Mouse (Mus musculus) testis, postnatal 10 days (tissue): ENCODE results near the gene Zswim3.

Source experiments
- DNase-seq: peaks from one replicate; pipeline ENCODE4 v3.0.0; 2021; ENCODE audit warnings: low spot score

Zswim3 gene

DNA sequence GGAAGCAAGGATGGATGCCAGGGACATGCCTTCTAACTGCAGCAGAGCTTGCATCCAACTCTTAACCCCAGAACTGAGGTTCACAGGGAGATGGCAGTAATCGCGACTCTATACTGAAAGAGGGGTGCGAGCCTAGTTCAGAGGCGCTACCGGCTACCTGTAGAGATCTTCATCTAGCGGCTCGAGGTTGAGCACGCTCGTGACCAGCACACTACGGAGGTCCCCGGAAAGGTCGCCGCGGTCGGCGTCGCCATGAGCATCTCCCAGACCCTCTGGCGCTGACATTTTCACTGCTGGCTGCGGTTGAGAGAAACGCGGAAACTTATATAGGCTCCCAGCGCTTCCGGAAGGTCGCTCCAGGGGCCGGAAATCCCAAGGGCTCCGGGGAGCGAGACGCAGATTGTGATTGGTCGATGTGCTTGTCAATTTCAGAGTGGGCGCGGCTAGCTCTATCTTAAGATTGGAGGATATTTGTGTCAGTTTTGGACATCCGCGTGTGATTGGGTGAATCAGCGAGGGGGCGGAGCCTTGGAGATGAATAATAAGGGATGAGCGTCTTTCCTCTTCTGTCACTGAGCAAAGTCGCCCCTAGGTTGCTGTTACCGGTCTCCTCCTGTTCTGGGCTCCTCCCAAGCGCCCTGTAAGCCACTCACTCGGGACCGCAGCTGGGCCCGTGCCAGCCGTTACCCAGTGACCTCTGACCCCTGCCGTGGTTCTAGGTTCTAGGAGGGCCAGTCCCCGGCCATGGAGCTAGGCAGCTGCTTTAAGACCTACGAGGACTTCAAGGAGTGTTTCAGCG is at the start of gene Zswim3, which contains the start of gene Acot8:
Gene Zswim3 (plus strand): TSS at position 566 of the 799 bp plus-strand sequence.
Gene Acot8 (minus strand): TSS at position 350 of the 799 bp plus-strand sequence.
- peak; percentile 98 for DNase-seq

DNA sequence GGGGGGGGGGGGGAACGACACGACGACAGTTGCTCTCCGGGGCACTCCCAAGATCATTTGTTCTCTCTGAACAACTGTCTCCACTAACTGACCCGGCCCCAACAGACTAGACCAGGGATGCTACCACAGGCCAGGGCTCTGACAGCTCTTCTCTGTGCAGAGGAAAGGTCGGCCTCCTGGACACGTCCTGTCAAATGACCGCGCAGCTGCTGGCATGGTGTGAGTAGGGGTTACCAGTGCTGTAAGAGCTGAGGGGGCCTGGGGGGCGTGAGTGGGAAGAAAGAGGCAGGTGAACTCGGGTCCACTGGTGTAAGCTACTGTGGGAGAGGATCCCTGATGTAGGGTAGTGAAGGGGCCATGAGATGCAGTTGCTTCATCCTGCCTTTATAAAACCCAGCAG is 47.1 kb upstream of the Zswim3 start:
- no peak for DNase-seq

DNA sequence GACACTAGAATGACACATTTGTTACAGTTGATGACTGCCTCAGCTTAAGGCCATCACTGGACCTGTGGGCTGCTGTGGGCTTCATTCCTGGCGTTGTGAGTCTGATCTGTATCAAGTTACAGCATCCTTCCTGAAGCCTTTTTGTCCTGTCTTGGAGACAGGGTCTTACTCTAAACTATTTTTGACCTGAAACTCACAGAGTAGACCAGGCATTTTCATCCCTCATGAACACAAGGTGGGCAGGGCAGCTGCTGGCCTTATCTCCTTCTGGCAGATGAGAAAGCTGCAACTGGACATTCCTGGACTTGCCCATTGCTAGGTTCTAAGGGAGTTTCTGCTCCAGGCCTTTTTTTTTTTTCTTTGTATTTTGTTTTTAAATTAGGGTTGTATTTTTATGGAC is 46.2 kb upstream of the Zswim3 start:
- DNase-seq, result no peak

DNA sequence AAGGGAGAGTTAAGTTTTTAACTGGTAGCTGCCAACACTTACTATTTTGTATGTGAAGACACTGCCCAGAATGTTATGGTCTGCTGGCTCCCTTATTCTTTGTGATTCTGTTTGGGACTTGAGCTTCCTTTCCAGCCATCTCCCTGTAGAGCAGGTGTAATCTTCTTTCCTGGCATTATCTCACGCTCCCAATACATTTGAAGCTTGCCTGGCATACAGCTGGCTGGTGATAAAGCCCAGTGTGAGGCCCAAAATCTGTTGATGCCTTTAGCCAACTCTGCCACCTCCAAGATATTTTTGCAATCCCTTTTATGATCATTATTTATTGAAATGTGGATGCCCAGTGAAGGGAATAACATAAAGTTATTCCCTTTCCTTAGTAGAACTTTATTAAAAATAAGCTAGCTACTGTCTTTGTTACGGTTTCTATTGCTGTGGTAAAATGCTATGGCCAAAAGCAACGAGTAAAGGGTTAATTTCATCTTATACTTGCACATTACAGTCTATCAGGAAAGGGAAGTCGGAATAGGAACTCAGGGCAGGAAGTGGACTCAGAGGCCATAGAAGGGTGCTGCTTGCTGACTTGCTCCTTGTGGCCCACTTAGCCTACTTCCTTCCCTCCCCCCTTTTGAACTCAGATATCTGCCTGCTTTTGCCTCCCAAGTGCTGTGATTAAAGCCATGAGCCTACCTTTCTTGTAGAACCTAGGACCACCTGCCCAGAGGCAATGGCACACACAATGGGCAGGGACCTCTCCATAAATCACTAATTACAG is 44.7 kb upstream of the Zswim3 start:
- no peak for DNase-seq

DNA sequence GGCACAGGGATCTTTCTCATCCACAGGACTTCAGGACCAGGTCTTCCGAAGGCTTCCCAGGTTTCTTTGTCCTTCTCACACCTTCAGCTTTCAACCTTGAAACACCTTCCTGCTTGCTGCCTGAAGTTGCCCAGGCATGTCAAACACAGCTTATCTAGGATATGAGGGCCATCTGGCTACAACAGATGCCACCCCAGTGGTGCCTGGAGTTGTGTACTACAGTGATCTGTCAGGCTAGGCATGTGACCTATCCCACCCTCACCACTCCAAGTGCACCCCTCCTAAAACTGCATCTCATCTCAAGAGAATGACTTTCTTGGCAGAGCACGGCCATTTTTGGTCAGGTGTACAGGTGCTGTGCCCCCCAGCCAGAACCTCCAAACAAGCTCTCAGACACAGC is 43.4 kb upstream of the Zswim3 start:
- DNase-seq, result no peak

DNA sequence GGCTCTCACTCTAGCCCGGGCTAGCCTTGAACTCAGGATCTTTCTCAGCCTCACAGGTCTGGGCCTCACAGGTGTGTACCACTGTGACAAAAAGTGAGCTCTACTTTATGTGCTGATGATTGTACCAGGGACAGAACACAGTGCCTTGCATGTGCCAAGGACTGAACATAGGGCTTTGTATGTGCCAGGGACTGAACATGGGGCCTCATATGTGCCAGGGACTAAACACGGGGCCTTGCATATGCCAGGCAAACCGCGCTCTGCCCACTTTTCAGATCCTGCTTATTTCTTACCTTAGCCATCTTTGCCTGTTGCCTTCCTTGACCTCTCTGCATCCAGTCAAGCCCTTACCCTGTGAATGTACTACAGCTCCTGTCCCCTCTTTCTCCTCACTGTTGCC is 42.9 kb upstream of the Zswim3 start:
- no peak for DNase-seq

DNA sequence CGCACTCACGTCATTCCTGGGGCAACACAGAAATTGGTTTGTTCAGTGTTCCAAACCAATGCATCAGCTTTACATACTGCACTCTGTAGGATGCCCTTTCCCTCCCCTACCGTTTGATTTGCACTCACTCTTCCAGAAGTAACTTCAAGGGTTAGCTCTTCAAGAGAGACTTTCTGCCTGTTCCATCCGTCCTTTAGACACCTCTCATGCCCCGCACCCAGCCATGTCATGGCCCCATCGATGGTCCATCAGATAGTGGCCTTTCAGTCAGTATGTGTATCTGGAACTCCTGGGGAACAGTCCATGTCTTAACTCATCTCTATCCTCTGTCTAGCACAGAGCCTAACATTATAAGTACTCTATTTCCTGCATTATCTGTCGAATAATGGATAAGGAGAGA is 42.3 kb upstream of the Zswim3 start:
- DNase-seq, result no peak

DNA sequence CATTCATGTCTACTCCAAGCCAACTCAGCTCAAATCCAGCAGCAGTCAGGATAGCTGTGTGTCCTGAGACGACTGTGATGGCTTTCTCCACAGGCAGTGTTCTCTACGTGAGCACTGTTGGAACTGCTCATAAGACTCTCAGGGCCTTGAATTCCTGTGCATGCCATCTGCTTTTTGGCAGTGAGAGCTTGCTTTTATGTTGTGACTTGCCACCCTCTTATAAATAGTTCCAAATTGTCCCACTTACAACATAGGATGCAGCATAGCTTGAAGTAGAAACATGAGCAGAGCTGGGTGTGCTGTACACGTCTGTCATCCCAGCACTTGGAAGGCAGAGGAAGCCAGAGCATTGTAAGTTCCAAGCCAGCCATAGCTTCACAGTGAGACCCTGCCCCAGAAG is 39.1 kb upstream of the Zswim3 start:
- DNase-seq, result no peak

DNA sequence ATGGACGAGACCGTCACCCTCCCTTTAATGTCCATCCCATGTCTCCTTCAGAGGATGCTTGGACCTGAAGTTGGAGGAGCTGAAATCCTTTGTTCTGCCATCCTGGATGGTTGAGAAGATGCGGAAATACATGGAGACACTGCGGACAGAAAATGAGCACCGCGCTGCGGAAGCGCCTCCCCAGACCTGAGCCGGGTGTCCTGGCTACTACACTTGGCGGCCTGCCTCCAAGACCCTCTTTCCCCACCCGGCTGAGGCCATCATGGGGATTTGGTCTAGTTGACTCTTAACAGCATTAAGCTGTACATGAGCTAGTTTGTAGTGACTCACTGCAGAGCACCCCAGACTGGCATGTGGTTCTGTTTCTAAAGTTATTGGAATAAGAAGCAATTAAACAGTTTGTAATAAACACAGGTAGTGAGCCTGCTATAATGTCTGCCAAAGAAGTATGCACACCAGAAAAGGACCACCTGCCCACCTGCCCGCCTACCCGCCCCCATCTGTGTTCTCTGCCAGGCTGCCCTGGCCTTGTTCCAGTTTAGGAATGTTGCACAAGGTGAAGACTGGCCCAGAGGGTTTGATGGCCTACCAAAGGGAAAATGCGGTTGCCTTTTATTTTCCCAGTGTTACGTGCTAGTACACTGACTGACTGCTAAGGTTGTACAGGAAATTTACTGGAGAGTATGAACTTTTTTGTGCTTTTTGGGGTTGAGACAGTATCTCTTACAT is 36.9 kb upstream of the Zswim3 start:
- peak; percentile 49 for DNase-seq

DNA sequence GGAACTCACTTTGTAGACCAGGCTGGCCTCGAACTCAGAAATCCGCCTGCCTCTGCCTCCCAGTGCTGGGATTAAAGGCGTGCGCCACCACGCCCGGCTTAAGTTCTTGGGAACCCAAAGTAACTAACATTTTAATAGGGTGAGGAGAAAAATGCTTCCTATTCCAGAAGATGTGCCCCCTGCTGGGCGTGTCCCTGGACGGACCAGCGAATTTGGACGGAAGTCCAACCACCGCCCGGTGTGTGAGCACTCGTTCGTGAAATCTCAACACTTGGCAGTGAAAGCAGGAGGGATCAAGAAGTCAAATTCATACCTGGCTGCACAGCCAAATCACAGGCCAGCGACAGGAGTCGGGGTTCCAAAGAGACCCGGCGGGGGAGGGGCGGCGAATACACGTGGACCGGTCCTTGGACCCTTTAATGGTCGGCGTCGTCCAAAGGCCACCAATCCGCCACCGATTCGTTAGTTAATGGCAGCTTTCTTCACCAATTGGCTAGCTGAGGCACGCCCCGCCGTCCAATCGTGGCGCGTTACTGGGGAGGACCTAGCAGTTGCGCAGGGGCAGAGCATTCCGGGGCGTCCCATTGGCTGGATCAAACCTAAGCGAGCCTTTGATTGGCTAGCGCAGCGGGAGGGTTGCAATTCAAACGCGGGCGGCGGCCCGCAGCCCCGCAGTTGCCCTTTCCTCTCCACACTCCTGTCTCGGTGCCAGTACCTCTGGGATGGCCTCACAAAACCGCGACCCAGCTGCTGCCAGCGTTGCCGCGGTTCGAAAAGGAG is 35.5 kb upstream of the Zswim3 start, which contains the start of gene Ube2c:
Gene Ube2c (plus strand): TSS at position 641 of the 780 bp plus-strand sequence.
- peak; percentile 96 for DNase-seq

DNA sequence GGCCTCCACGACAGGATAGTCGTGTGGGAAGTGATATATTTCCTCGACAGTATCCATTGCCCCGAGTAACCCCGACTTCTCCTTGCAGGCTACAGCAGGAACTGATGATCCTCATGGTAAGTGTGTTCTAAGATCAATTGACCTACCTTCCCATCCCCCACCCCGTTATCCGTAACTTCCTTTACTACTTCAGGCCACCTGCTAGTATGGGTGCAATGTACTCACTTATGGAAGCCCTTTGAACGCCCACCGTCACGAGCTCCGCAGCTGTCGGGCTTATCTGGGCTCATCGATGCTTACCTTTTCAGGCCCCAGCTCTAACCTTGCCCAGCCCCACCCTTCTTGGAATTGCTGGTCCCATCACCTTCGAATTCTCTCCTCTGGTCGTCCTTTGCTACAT is 34.6 kb upstream of the Zswim3 start:
- DNase-seq, result no peak

DNA sequence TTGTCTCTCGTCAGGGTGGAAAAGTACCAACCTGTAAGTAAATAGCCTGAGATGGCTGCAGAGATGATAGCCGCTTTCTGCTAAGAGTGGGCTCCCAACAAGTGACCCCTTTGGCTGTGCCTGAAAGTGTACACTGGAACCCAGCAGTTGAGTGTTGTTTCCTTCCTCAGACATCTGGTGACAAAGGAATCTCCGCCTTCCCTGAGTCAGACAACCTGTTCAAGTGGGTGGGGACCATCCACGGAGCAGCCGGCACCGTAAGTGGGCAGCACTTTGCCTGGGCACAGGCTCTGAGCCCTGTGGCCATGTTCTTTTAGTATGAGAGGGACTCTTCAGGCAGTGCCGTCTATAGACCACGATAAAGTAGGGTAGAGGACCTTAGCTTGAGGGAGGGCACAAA is 33.8 kb upstream of the Zswim3 start:
- DNase-seq, result no peak

DNA sequence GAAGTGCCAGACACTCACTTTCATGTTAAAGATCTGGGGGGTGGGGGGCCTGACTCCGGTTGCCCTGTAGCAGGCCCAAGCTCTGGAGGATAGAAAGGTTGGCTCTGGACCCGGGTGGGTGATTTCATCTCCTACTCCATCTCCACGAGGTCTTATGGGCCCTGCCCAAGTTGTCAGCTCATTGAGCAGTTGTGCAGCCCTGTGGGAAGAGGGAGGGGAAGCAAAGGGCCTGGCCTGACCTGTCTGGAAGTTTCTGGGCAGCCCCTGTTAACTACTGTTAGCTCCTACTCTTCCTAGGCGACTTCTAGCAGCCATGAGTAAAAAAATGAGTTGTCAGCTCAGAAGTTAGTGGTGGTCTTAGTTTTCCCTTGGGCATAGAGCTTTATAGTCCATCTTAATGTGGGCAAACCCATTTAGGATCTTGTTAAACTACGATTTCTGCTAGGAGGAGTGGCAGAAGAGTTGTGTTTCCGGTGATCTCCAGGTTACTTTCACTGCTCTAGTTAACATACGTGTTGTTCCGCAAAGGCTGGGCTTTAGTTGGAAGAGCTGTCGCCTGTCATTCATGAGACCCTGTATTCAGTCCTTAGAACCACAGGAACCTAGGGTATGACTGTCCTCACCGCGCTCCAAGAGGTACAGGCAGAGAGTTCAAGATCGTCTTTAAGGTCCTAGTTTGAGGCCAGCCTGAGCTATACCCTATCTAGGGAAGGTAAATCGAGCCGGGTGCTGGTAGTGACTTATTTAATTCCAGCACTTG is 31.5 kb upstream of the Zswim3 start:
- no peak for DNase-seq

DNA sequence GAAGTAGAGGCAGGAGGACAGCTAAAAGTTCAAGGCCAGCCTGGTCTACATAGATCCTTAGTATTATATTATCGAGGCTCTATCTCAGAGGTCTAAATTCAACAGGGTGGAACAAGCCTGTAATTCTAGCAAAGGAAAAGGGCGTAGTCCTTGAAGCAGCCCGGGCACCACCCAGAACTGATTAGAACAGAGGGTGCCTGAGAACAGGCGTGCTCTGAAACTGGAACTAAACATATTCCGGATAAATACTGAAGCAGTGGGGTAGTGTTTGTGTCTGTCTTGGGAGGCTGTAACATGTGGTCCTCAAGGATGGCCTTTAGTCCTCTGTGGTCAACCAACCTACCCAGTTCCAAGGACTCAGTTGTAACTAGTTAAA is 30.9 kb upstream of the Zswim3 start:
- DNase-seq, result no peak

DNA sequence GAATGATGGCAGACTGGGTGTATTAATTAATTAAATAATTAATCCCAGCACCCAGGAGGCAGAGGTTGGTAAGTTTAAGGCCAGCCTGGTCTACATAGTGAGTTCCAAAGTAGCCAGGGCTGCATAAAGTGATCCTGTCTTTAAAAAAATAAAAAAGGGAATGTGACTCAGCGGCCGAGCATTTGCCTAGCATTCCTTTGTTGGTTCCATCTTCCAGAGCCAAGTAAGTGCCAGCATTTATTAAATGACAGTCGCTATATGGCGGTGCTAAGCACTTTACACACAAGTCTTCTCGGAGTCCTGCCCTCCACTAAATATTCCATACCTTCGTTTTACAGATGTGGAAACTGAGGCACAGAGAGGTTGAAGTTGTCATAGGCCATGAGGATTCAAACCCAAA is 28.8 kb upstream of the Zswim3 start:
- DNase-seq, result no peak

DNA sequence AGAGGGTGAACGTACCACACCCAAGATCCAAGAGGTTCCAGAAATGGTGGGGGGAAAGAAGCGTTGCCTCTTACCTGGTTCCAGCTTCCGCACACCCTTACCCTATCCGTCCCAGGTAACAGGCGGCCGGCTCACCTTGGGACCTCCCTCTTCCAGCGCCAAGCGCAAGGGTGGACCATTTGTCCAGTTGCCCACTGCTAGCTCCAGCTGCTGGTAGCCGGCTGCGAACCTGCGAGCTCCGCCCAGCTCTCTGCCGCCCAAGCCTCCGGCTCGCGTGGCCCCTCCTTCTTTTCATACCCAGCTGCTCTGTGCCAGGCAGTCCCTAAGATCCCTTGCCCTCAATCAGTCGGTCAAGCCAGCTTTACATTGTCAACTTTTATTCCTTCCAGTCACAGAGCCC is 28.1 kb upstream of the Zswim3 start:
- no peak for DNase-seq

DNA sequence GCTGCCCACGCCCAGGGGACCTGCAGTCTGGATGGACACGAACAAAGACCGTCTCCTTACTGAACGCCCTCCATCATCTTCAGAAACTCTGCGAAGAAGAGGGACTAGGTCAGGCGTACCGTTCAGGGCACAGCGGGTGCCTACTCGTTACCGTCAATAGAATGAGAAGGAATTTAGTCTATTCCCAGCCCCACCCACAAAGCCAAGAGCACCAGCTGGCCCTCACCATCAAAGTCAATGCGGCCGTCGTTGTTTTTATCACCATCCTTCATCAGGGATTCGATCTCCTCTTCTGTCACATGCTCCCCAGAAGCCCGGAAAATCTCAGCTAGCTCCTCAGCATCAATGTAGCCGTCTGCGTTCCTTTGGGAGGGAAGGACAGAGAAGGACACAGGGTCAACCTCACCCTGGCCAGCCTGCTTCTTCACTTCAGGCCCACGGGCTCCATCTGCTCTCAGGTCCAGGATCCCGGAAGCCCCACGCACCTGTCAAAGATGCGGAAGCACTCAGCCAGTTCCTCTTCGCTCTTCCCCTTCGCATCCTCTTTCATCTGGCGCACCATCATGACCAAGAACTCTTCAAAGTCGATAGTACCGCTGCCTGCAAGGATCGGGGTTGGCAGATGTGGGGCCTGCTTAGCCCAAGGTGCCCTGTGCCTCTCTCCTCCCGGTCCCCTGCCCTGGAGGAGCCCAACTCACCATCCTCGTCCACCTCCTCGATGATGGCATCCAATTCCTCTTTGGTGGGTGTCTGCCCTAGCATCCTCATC is 27.5 kb upstream of the Zswim3 start:
- DNase-seq, result no peak

DNA sequence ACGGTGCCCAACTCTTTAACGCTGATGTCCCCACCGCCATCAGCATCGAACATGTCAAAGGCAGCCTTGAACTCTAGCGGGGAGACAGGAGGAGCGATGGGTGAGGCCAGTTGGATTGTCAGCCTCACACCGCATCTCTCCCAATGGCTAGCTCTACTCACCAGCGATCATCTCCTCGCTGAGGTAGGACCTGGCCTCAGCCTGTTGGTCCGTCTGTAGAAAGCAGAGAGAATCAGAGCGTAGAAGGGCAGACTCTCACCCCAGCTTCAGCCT is 26.9 kb upstream of the Zswim3 start:
- no peak for DNase-seq

DNA sequence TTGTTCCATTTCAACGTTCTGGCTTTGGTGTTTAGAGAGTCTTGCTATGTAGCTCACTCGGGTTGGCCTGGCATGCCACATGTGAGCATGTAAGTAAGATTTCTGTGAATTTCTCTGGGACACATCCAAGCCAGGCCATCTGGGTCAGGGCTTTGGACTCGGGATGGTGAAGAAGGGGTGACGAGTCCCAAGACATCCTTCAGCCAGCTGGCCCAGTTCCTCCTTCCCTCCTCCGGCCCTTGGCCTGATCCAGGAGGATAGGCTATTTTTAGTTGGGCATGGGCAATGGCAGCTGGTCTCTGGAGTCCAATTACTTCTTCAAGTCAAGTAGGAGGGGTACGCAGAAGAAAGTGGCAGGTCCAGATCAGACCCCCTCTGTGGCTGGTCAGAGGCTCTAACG is 26.1 kb upstream of the Zswim3 start:
- DNase-seq, result no peak

DNA sequence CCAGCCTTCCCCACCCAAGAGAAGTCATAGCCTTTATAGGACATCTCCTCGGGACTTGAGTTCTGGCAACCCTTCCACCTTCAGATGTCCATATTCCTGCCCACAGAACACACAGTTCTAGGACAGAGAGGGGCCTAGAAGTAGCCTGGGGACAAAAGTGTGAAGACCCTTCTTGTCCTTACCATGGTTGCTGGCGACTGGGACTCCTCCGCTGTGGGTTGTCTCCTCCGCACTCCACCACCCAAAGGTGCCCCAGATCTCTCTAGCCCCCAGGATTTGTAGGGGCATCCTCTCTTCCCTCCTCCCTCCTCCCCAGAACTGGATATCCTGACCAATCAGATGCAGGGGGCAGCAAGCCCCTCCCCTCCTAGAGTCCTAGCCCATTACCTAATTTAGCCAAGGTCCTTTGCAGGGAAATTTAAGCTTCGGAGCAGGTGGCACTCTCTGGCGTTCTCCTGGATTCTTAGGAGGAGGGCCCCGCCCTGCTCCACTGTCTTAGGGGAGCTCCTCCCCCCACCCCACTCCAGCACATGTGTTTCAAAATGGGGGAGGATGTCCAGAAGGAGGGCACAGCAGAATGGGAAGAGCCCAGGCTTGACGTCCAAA is 25.3 kb upstream of the Zswim3 start, which contains the start of gene Tnnc2:
Gene Tnnc2 (minus strand): TSS at position 487 of the 606 bp plus-strand sequence.
- no peak for DNase-seq
